Mouse (Mus musculus): ENCODE results near the gene Rhd.
"Not testable (repeated sequence)": the region's sequence is repeated elsewhere in the genome, so short reads cannot be mapped to it uniquely, and the experiment has no call there.

Rhd gene

DNA sequence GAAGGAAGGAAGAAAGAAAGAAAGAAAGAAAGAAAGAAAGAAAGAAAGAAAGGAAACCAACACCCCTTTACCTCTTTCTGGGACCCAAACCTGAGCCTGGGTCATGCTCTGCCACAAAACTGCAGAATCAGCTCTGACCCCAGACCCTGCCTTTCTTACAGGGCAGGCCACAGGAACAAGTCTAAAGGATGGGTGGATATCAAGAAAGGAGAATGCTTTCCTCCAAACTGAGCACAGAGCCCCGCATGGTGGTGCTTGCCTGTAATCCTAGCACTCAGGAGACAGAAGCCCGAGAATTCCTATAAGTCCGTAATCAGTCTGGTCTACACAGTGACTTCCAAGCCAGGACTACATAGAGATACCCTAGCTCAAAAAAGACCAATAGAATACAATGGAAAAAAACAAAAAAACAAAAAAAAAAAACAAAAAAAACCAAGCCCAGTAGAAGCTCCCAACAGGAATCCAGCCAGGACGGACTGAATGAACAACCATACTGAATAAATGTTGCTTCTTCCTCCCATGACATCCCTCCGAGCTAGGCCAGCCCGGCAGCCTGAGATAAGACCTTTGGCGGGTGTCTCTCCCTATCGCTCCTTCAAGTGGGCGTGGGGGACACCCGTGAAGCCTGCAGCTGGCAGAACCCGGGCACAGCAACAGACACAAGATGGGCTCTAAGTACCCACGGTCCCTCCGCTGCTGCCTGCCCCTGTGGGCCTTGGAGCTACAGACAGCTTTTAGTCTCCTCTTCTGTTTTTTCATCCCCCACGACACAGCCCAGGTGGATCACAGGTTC, at the start of gene Rhd:
Rhd (plus strand) TSS at position 600 of the 793 bp plus-strand sequence.
- DNase-seq (ENCODE audit: low spot score) = no peak

DNA sequence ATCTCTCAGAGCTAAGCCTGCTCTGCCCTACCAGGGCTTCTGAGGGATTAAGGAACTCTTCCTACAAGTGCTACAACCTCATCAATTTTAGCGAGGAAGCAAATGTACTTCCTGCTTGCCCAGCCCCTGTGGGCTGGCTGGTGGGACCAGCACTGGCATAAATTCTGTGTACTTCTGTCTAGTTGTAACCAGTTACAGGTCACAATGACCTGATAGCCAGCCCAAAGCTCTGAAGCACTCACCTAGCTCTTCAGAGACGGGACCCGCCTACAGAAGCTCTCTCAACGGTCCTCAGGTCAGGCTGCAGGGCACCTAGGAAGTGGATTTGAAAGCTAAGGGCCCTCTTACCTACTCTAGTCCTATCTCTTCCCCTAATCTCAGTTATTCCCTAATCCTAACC, 46.6 kb upstream of the Rhd start:
- DNase-seq (ENCODE audit: low spot score) = no peak

DNA sequence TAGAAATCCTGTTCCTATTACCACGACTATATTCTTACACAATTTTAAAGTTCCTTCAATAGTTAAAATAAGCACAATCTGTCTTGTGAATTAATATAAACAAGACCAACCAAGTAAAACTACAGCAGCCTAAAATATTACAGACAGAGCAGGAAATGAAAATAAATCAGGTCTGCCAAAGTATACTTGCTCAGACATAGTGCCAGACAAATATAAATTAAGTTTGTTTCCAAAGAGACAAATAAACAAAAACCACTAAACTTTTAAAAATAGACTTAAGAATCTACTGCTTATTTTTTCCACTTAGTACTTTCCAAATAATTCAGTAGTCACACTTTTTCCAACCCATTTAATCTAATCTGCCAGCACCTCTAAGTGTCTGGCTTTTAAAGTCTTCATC, 43.3 kb upstream of the Rhd start:
- no peak for DNase-seq (ENCODE audit: low spot score)

DNA sequence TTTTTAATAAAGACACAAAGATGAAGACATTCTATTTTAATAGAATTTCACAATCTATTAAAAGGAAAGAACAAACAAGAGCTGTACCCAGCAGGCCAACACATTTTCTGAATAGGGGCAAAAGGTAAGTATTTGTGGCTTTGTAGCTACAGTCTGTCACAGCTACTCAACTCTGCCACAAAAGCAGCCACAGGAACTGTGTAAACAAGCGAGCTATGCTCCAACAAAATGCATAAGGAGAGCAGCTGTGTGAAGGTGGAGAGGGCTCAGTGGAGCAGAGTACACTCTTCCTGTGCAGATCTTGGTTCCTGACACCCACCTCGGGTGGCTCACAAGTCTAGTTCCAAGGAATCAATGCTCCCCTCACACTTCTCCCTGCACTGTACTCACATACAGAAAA, 40.8 kb upstream of the Rhd start:
- DNase-seq (ENCODE audit: low spot score) = no peak

DNA sequence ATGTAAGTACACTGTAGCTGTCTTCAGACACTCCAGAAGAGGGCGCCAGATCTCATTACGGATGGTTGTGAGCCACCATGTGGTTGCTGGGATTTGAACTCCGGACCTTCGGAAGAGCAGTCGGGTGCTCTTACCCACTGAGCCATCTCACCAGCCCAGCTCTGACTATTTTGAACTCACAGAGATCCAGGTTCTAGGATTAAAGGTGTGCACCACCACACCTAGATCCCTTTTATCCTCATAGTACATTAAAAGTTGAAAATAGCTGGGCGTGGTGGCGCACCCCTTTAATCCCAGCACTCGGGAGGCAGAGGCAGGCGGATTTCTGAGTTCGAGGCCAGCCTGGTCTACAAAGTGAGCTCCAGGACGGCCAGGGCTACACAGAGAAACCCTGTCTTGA, 38.5 kb upstream of the Rhd start:
- not testable (repeated sequence) for DNase-seq (ENCODE audit: low spot score)

DNA sequence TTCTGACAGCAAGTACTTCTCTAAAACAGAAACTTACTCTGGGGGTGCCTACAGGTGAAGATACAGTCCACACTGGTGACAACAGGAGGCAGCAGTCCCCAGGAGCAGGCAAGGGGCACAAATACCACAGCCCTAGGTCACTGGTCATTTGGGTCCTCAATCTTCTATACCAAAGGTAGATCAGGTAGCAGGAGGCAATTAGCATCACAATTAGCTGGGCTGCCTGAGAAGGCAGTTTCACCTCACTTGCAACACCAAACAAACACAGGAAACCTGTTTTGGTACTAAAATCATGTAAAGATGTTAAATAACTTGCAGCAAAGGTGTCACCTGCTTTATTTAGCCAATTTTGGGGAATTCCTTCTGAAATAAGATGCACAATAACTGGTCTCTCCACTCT, 38.0 kb upstream of the Rhd start:
- no peak for DNase-seq (ENCODE audit: low spot score)

DNA sequence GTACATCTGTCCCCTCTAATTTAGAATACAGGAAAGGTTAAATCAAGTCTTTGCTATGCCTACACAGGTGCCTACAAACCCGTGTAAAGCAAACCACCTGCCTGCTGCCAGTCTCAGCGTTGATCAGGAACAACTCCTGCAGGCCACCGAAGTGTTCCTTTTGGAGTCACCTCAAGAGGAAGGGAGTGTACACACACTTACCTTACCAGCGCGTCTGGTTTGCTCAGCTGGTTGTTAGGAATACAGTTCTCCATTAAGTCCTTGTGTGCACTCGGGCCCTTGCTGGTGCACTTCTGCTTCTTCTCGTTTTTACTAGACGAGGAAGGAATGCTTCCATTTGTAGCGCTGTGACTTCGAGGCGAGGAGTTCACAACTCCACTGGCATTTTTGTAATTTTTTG, 36.5 kb upstream of the Rhd start:
- no peak for DNase-seq (ENCODE audit: low spot score)

DNA sequence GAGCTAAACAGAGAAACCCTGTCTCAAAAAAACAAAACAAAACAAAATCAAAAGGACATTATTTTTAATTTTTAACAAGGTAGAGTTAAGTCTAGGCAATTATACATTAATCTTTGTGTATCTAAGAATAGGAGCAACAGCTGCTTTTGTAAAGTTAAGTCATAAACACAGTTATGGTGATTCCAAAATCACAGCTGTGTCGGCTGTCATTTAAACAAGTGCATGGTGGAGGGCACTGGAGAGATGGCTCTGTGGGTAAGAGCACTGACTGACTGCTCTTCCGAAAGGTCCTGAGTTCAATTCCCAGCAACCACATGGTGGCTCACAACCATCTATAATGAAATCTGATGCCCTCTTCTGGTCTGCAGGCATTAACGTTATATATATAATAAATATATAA, 32.4 kb upstream of the Rhd start:
- no peak for DNase-seq (ENCODE audit: low spot score)

DNA sequence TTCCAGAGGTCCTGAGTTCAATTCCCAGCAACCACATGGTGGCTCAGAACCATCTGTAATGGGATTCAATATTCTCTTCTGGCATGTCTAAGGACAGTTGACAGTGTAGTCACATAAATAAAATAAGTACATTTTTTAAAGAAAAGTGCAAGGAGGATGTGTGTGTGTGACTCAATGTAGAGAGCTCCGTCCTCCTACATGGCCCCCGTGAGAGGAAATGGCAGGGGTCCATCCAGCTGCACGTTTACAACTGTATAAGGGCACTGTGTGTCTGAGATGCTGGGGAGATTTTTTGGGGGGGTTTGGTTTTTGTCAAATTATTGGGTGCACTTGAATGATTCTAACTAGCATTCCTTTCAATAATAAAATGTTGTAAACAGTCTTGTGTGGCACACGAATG, 28.9 kb upstream of the Rhd start:
- no peak for DNase-seq (ENCODE audit: low spot score)

DNA sequence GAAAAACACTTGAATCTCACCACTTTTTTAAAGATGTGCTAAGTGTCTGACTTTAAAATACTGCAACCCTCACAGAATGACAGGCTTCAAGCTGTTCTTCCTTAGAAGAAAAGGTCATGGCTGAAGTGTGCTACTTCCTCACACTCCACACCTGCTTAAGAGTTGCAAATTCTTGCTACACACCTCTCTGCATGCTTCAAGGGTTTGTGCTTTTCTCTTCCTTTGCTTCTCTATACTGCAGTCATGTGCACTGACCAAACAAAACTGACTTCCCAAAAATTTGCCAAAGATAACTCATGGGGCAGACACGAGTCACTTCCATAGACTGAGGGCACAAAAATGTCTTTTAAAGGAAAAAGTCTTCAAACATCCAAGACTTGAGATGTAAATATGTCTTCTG, 26.1 kb upstream of the Rhd start:
- DNase-seq (ENCODE audit: low spot score) = no peak

DNA sequence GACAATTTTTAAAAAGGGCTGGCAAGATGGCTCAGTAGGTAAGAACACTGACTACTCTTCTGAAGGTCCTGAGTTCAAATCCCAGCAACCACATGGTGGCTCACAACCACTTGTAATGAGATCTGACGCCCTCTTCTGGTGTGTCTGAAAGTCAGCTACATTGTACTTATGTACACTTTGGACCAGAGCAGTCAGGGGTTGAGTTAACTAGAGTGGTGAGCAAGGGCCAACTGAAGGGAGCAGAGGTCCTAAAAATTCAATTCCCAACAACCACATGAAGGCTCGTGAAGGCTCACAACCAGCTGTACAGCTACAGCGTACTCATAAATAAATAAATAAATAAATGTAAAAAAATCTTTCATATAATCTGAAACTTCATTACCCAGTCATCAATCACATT, 25.6 kb upstream of the Rhd start:
- DNase-seq (ENCODE audit: low spot score) = not testable (repeated sequence)

DNA sequence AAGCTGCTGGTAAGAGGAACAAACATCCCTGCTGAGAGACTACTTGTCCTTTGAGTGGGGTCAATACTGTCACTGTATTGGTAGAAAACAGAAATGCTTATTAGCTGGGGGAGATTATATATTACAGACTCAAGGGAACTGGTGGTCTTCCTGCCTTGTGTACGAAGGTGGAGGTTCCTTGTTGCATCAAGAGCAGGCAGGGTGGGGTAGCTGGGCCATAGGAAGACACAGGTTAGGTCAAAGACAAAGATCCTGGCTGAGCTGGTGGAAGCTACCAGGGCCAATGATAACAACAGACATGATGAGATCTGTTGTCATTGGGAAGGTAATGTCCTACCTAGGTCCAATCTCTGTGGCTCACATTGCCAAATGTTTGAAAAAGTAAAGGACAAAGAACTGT, 24.1 kb upstream of the Rhd start:
- DNase-seq (ENCODE audit: low spot score) = no peak

DNA sequence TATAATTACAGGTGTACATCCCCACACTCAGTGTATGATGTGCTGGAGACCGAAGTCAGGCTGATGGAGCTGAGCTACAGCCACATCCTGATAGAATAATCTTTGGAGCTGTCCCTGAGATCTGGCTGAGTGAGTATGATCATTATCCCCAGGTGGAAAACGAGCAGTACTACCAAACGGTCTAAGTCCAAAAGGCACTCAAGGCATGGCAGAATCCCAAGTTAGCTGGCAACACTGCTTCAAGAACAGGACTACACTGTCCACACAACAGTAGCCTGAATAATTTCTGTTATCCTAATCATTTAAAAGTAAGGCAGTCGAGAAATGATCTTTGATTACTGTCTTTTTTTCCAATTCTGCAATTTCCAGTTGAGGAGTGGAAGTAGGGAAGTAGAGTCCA, 20.8 kb upstream of the Rhd start:
- DNase-seq (ENCODE audit: low spot score) = no peak

DNA sequence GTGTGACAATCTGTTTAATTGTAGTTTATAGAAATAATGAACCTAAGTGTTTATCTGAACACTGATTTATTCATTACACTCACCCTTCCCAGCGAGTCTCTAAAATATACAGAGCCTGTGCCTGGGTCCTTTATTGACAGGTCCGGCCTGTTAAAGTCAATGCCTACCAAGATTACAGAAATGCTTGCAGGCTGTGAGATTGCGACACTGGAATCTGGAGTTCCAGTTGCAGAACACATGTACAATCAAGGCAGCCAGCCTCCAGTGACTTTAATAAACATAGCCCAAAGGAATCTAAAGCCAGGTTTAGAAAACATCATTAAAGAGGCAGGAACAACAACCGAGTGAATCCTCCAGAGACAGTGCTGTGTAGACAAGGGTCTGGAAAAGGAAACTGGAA, 16.7 kb upstream of the Rhd start:
- no peak for DNase-seq (ENCODE audit: low spot score)

DNA sequence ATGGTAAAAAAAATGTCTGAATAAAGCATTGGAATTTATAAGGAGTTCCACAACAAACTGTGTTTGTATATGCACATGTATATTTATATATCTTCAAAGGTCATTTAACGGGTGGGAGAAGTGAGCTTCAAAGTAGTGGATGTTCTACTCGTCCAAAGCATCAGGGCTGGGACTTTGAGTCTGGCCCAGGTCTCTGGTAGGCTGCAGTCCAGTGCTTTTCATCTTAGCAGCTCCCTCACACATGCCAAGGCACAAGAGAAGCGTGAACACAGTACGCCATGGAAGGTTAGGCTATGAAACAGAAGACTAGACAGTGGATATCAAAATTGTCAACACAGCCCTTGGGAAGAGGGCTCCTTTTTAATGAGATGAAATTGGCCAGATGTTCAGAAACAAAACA, 13.8 kb upstream of the Rhd start:
- peak; percentile 52 for DNase-seq (ENCODE audit: low spot score)

DNA sequence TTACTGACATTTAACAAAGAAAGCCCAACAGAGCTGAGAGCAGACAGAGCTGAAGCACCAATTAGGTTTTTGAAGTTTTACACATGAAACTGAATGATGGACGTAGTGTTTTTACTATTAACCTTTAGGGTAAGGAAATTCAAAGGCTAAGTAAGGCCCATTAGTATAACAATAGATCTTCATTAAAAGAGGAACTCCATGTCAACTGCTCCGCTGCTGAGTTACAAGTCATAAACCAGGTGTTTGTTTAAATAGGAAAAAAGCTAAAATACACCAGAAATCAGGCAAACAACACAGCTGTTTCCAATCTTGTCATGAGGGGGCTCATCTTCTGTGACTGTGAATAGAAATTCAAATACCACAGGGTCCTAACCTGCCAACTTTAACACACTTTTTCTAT, 13.1 kb upstream of the Rhd start:
- DNase-seq (ENCODE audit: low spot score) = no peak

DNA sequence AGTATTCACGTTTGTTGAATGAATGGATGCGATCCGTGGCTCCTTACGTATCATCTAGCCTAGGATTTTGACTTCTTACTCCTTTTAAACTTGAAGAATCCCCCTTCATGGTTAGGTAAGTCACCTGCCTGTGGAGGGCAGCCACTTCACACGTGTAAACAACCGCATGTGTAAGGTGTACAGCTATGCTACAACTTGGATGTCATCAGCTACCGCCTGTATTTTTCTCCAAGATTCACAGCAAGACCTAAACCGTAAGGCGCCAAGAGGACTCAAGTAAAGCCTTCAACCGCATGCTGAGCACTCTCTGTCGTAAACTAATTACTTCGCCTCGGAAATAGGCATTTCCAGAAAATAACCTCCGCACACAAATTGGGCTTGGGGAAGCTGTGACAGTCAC, 12.5 kb upstream of the Rhd start:
- DNase-seq (ENCODE audit: low spot score) = peak; percentile 39

DNA sequence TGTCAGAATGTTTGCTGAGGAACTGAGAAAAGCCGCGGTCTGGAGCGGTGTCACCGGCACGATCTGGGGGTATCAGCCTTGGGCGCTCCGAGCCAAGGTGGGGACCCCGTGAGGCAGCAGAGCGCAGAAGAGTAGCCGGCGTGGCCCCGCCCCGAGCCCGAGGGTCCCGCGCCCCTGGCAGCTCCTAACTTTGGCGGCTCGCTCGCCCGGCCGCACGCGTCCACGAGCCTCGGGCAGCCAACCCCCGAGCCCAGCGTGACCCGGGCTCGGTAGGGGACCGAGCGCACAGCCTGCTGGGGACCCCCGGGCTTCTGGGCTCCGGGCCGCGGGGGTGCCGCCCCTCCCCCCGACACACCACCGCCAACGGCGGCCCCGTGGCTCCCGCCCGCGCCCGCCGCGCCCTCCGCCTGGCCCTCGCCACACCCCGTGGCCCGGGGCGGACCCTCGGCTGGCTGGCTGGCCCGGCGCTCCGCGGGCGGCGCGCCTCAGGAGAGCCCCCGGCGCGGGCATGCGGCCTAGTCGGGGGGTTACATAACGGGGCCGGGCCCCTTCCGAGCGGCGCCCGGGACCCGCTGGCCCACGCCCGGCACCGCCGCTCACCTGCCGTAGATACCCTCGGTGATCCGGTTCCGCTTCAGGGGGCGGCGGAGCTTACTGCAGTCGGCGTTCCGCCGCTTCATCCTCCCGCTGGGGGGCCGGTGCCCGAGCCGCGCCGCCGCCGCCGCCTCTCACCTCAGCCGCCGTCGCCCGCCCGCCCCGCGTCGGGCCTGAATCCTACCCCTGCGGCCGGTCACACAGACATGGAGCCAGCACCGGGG, 11.7 kb upstream of the Rhd start:
- DNase-seq (ENCODE audit: low spot score) = peak; percentile 66

DNA sequence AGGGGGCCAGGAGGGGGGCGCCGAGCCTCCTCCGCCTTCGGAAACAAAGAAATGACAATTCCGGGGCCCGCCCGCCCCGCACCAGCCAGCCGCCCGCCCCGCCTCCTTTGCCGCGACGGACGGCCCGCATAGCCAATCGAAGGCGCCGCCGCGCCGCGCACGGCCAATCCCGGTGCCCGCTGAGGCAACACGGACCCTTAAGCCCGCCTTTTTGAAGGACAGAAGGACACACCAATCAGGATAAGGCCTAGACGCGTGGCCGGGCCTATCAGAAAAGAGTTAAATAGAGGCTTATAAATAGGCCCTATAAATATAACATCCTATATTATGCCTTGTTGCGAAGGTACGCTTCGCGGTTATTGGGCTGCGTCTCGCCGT, 11.1 kb upstream of the Rhd start, which contains the start of gene Maco1:
Maco1 (minus strand) TSS at position 87 of the 378 bp plus-strand sequence.
- DNase-seq (ENCODE audit: low spot score) = peak; percentile 99

DNA sequence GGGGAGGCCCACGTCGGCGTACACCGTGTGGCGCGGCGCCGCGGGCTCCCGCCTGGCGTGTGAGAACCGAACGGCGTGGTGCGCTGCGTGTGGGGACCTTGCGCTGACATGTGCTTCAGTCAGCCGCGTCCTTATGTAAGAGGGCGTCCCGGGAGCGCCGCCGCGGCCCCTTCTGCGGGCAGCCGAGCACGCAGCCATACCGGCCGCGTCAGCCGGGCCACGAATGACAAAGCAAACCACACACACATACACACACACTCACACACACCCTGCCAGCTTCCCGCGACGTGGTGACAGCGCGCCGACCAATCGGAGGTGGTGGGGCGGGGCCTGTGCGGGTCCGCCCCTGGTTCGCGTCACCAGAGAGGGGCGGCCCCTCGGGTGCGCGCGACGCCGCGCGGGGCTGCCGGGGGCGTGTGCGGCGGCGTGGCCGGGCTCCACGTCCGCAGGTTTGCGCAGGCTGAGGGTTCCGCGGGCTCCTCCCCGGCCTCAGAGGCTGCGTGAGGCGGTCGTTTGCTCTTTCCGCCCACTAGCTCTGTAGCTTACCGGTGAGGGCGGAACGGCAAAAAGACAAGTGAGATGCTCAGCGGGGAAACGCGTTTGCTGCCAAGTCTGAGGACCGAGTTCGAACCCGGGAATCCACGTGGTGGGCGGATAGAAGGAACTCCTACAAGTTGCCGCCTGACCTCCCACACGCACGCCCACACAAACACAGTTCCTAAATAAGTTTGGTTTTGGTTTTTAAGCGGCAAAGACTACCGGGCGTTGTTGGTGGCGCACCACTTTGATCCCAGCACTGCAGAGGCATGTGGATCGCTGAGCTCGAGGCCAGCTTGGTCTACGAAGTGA, 10.5 kb upstream of the Rhd start:
- DNase-seq (ENCODE audit: low spot score) = peak; percentile 98

DNA sequence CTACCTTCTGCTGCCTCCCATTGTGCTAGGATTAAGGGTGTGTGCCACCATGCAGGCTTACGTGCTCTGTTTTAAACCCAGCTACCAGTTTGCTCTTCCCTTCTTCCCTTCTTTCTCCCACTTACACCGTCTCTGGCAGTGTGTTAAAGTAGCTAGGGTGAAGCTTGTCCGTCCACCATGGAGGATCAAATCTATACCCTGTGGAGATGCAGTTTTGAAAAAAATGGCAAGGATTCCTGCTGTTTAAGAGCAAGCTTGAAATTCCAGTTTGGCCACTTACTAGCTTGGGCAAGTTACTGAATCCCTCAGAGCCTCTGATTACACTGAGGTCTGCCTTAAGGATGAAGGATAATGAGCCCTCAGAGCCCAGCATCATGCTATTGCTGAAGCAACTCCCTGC, 9.0 kb upstream of the Rhd start:
- DNase-seq (ENCODE audit: low spot score) = no peak

DNA sequence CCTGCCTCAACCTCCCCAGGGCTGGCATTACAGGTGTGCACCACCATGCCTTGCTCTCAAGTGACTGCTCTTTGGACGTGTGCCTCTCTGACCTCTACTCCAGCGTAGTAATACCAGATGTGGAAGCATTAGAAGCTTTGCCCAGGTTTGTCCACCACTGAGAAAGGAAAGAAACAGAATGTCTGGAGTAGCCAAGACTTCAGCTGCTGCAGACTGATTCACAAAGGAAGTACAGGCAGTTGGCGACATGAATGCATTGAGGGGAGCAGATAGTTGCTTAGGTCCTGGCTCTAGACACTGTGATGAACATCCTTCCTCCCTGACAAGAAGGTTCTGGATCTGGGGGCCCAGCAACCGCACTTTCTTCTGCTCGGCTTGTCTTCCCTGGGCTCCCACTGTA, 8.3 kb upstream of the Rhd start:
- DNase-seq (ENCODE audit: low spot score) = no peak

DNA sequence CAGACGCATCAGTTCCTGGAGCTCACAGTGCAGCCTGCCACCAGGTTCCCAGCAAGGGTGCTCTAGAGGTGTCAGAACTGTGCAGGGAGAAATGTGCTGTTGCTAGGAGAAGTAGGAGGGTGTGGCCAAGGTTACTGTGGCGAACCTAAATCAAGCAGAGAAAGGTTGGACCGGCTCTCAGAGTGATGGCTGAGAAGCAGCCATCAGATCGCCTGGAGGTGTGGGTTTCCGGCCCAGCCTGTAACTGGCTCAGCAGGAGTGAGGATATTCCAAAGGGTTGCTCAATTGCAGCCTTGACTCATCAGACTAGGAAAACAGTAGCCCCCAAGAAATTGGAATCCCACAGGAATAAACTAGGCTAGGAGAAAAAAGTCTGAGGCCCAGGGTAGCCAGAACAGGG, 7.8 kb upstream of the Rhd start:
- no peak for DNase-seq (ENCODE audit: low spot score)

All from MN1 (cell line).